Mouse (Mus musculus) mature B cell (primary cell): ENCODE results near the gene Med13l.

Experiments used
- in situ Hi-C: fragments of 300-500 bp; cut with MboI; formaldehyde crosslinking; loops from 2 replicates; pipeline ENCODE4 v1.14.3; 2019

Gene Med13l

DNA sequence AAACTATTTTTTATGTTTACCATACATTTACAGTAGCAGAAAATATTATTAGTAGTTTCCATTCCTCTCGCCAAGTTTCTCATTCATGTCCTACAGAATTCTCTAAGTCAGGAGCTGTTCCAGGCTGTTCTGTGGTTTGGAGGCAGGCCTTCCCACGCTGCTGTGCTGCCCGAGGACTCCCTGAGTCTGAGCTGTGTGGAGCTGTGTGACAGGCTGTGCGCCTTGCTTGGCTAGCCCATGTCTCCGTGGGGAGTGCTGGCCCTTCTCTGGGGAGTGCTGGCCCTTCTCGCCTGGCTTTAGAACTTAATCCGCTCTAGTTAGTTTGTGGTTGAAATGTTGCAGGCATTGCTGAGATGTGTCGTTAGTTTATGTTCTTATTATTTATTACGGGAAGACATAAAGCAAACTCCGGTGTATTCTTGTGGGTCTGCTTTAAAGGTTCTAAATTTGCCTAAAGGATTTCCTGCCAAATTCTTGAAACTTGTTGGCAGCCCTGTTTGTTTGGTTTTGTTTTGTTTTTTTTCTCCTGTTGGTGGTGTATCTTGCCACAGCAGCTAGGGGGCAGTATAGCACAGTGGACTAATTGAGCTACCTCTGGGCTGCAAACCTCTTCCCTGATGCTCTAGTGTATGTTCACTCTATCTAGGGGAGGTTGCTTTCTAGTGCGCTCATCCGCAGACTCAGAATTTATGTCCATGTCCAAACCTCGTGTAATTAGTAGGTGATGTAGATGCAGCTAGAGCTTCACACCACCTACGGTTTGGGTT lies 34.2 kb downstream of the Med13l start:
- in situ Hi-C loops: no loop called here

- in situ Hi-C loops: no loop called here
Measured at GRCm38 (mm10) chr5:118595901-118596300, 35.4 kb downstream of the Med13l start.

DNA sequence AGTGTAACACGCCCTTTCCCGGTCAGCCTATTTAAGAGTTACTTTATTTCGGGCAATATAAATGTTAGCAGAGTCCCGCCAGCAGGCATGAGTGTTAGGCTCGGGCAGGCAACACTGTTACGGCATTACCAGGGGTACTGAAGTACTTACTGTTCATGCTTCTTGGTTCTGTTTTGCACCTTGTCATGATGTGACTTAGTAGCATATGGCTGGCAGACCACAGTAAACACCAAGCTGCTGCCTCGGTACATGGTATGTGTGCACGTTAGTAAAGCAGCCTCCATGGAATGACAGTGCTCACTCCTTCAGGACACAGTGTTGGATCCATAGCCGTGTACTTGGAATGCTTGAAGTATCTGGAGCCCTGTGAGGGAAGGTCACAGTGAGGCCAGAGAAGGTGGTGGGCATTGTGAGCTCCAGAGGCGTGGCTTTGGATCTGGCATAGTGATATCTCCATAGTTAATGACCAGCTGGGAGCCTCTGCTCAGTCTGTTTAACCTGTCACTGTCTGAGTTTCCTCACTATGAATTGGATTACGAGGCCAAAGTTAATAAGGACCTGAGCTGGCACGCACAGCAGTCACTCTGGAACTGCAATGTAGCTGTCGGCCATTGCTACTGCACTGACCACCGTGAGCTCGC lies 36.1 kb downstream of the Med13l start:
- in situ Hi-C loops: no loop called here

DNA sequence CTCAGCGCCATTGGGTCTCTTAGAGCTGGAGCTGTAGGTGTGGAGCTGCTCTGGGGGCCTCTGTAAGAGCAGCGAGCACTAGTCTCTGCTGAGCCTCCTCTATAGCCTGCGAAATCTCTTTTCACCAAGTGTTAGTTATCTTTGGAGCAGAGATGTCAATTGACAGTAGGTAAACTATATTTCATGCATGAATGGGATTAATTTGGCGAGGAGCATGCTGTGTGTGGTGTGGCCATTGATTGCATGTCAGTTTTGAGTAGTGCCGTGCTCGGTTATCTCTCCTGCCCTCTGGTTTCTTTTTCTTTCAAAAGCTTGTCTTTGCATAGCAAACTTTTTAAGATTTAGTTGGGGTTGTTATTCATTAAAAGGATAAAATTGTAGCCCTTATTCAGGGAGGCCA lies 38.1 kb downstream of the Med13l start:
- in situ Hi-C loops: no loop called here

GRCm38 (mm10) chr5:118601452-118601851 lies 41.0 kb downstream of the Med13l start:
- in situ Hi-C loops: no loop called here

GRCm38 (mm10) chr5:118602706-118603105 lies 42.2 kb downstream of the Med13l start:
- in situ Hi-C loops: no loop called here

DNA sequence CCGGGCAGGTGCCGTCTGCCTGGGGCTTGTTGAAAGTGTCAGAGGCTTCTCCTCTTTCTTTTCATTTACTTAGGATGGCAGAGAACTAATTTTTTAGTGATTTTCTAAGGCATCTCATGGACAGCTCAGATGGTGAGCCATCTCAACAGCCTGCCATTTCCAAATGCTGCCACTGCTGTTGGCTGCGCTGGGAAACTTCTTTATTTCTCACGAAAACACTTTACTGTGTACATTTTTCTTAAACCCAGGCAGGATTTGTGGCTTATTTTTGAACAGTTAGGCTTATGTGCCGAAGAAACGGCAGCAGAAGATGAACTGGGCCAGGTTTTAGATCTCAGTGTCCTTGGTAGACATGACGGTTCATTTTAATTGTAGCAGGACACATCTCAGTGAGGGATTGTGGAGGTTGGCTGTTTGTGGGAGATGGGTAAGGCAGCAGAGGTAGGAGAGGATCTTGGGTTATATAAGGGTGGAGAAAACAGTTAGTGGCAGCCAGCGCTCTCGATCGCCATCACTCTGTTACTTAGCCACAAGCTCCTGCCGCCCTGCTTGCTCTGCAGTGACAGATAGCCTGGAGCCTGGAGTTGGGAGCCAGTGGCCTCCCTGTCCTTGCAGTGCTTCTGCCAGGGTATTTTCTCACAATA lies 45.1 kb downstream of the Med13l start:
- in situ Hi-C loops: no loop called here

- in situ Hi-C loops: no loop called here
Measured at GRCm38 (mm10) chr5:118606636-118607035, 46.2 kb downstream of the Med13l start.

DNA sequence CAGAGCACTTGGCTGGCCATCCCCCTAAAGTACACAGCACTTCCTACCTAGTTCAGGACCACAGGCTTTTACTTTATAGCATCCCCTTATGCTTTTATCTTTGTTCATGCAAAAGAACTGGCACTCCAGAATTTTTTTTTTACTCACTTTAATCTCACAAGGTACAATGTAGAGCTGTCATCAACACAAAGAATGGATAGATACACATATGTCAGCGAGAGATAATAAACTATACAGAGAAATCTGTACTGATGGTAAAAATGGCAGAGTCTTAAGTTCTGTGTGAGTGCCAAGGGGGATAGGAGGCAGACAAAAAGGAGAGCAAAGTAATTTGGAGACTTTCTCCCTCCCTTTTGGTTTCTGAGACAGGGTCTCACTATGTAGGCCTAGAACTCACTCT lies 47.4 kb downstream of the Med13l start:
- in situ Hi-C loops: no loop called here

DNA sequence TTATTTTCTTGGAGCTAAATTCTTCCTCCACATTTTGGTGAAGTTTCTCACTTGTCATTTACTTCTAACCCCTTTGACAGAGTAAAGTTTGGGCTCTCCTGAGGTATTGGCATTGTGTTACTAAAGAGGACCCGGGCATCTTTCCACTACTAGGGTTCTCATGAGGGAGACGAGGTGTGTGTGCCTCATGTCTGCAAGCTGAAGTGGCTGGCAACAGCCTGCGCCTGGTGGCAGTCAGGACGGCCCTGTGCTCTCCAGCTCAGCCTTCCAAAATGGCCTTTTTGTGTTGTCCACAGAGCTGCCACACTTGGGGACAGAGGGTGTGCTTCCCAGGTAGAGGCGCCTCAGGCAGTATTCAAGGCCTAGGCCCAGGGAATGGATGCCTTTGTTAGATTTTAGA lies 50.0 kb downstream of the Med13l start:
- in situ Hi-C loops: no loop called here

DNA sequence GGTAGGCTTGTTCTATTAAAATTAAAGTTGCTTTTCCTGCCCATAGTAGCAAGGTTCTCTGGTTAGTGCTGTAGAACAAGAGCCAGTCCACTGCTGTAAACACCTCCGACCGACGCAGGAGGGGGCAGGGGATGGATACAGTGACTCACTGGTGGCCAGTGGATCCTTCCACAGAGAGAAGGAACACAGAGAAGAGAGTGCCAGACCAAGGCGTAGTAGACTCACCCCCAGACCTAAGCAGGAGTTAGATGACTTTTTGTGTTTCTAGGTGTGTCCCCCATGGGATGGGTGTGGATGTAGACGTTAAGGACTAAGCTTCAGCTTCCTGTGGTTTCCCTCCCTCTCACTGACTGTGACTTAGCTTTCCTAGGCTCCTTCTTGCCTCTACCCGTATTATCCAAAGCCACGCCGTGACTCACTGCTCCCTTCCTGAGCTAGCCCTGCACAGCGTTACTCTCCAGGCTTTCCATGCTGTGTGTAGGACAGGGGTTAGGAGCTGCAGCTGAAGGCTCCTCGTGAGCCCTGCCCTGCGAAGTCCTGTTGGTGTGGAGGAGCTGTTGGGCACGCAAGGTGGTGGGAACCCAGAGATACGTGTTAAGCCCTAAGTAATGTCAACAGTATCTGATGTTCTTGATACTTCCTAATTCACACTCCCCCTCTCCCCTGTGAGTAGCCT lies 52.6 kb downstream of the Med13l start:
- in situ Hi-C loops: no loop called here

GRCm38 (mm10) chr5:118613704-118614103 lies 53.2 kb downstream of the Med13l start:
- in situ Hi-C loops: no loop called here

- in situ Hi-C loops: no loop called here
Measured at GRCm38 (mm10) chr5:118614116-118614515, 53.6 kb downstream of the Med13l start.

GRCm38 (mm10) chr5:118614571-118614981 lies 54.1 kb downstream of the Med13l start:
- in situ Hi-C loops: no loop called here

DNA sequence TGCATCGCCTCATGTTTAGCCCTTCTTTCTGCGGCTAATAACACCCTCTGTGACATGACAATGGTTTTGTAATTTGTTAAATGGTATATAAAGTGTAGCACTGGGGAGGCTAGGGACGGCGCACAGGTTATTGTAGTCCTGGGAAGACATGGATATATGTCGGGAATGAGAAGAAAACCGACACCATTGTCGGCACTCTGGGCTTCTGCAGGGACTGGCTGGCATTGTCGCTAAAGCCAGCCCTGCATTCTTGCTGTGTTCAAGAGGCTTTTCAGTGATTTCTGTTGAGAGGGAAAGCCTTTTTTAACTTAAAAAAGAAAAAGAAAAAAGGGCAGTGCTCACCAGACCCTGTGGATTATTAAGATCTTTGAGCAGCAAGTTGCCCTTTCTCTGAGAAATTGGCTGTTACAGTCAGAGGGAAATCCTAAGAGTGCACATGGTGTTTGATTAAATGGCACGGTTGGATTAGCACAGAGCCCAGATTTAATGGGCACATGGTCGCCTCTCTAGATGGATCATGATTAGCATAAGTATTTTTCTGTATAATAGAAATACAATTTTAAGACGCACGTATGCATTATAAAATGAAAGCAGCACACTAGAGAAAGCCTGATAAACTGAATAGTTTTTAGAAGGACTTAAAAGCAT lies 58.6 kb downstream of the Med13l start:
- in situ Hi-C loops: no loop called here

- in situ Hi-C loops: no loop called here
Measured at GRCm38 (mm10) chr5:118619801-118620200, 59.3 kb downstream of the Med13l start.

DNA sequence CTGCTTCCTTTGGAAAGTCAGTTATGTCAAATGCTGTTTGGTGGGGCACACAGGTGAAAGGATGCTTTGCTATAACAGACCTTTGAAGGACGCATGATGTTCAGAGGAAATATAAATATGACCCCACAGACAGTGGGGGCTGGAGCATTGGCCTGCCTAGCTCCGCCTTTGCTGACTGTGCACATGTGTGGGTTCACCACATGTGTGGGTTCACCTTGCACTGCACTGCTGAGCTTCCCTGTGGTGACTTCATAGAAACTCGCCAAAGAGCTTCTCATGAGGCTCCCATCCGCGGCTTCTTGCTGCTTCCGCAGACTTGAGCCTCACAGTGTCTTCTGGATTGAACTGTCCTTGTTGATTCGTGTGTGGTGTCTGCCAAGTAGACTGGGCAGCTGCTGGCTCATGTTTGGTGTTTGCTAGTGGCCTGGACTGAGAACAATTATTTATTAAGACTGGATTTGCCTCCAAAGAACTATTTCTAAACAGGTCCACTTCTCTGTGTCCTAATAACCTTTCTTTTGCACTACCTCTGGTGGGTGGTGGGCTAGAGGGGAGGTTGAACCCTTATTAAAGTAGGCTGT lies 59.9 kb downstream of the Med13l start:
- in situ Hi-C loops: no loop called here

DNA sequence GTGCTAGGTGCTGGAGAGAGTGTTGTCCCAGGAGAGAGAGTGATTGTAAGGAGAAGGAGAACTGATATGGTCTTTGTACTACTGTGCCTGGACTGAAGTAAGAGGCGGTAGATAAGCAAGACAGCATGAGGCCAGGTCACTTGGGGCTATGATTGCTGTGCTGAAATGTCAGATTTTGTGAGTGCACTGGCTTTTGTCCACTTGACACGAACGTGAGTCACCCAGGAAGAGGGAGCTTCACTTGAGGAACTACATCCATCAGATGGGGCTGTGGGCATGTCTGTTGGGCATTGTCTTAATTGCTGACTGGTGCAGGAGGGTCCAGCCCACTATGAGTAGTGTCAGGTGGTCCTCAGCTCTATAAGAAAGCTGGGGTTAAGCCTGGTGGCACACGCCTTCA lies 61.4 kb downstream of the Med13l start:
- in situ Hi-C loops: no loop called here

DNA sequence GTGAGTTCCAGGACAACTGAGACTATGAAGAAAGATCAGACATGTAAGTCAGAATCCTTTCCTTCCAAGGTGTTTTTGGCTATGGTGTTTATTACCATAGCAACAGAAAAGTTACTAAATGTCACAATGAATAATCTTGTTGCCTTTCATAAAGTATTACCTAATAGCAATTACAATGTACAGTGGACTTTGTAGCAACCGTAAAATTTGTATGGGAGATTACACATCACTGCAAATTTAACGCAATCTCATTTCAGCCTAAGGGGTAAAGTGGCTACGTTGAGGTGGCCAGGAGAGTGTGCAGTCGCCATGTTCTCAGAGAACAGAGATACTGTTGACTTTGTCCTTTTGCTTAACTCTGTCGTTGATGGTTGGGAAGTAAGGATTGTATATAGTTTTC lies 61.9 kb downstream of the Med13l start:
- in situ Hi-C loops: no loop called here

- in situ Hi-C loops: no loop called here
Measured at GRCm38 (mm10) chr5:118623797-118624196, 63.3 kb downstream of the Med13l start.

GRCm38 (mm10) chr5:118627630-118628029 lies 67.2 kb downstream of the Med13l start:
- in situ Hi-C loops: no loop called here

DNA sequence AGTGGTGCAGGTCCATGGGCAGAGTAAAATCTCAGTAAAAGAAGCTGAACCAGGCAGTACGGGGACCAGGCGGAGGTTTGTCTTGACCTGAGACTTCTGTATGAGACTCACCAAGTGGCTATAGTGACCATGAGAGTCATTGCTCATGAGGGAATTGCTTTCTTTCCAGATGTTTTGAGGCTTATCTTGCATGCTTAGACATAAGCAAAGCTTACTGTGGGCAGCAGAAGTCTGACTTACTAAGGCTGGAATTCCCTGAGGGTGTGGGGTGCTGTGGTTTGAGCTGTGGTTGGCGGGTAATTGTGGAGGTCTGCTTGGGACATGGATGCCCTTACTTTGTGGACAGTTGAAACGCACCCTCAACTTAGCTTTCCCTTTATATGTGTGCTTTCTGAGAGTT lies 67.7 kb downstream of the Med13l start:
- in situ Hi-C loops: no loop called here
